Mouse (Mus musculus): ENCODE measurements around the gene Vip. TPM values are rescaled to one million over a fixed set of nuclear protein-coding genes. Genes with fewer than 3 reads are reported as not detected.

Gene Vip
- not detected in 2 replicates for polyA plus RNA-seq (2016; fragmentation: Nextera tagmentation; extraction: Ambion mirVana)

DNA sequence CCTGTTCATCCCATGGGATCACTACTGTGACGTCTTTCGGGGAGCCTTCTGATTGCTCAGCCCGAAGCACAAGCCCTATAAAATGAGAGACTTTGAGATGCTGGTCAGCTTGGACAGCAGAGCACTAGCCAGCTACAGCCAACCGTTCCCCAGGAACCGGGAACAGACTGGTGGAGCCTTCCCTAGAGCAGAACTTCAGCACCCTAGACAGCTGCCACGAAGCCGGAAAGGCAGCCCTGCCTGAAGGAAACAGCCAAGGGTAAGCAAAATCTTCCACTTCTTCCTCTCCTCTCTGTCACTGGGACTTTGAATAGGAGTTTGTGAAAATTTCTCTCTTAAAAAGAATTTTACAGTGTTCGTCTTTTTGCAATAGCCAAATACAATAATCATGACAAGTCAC lies at the start of gene Vip:
TSS of gene Vip (plus strand) at position 107 of the 400 bp plus-strand sequence.
- DNase-seq (ENCODE audit: low spot score): peak; percentile 70
- Histone ChIP-seq H3K4me3 (no peak within 1 kb of the TSS), H3K4me1 (no peaks in the 10 kb centered on the region), H3K9me3 (replicated peaks) (no peaks in the 10 kb centered on the region), H3K27me3 (ENCODE audit: low read depth, poor library complexity, severe bottlenecking) (no peaks in the 10 kb centered on the region), H3K36me3 (no peaks in the 10 kb centered on the region), H3K27ac (no peak within 1 kb of the TSS)
- 32% methylated on average over 8 of the region's 8 CpGs for WGBS

GRCm38 (mm10) chr10:5591061-5591460 lies 48.0 kb upstream of the Vip start:
- no peak overlapping the region for H3K4me3 ChIP-seq
- H3K4me1 ChIP-seq: no peaks in the 10 kb centered on the region
- no peak for DNase-seq (ENCODE audit: low spot score)
- no peaks in the 10 kb centered on the region for H3K9me3 ChIP-seq (replicated peaks)
- 86% methylated on average over 2 of the region's 2 CpGs for WGBS
- no peaks in the 10 kb centered on the region for H3K27me3 ChIP-seq (ENCODE audit: low read depth, poor library complexity, severe bottlenecking)
- no peak overlapping the region for H3K27ac ChIP-seq
- H3K36me3 ChIP-seq: no peaks in the 10 kb centered on the region

- no peaks in the 10 kb centered on the region for H3K36me3 ChIP-seq
- no peaks in the 10 kb centered on the region for H3K9me3 ChIP-seq (replicated peaks)
- H3K4me1 ChIP-seq: no peaks in the 10 kb centered on the region
- H3K27me3 ChIP-seq (ENCODE audit: low read depth, poor library complexity, severe bottlenecking): no peaks in the 10 kb centered on the region
- H3K4me3 ChIP-seq: no peak overlapping the region
- WGBS: 89% methylated on average over 4 of the region's 4 CpGs
- DNase-seq (ENCODE audit: low spot score): no peak
- no peak overlapping the region for H3K27ac ChIP-seq
These were observed 47.0 kb upstream of the Vip start for GRCm38 (mm10) chr10:5591996-5592395.

DNA sequence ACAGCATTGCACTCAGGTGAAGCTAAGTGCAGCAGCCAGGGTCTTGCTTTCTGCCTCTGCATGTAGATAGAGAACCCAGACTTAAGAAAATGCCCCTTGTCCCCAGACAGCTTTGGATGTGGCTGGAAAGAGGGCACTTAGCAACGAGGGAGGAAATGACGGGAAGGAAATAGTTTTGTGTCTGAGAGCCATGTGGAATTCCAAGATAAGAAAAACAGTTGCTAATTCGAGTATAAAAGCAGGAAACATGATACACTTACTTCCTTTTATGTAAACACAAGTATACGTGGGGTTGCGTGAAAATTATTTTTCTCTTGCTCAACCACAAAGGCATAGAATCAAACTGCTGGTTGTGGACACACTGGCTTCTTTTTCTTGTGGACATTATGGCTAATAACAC lies 45.6 kb upstream of the Vip start, which contains the start of gene Myct1:
TSS of gene Myct1 (plus strand) at position 312 of the 400 bp plus-strand sequence.
- no peaks in the 10 kb centered on the region for H3K9me3 ChIP-seq (replicated peaks)
- H3K4me1 ChIP-seq: no peaks in the 10 kb centered on the region
- no peak within 1 kb of the TSS for H3K4me3 ChIP-seq
- no peaks in the 10 kb centered on the region for H3K27me3 ChIP-seq (ENCODE audit: low read depth, poor library complexity, severe bottlenecking)
- no peaks in the 10 kb centered on the region for H3K36me3 ChIP-seq
- WGBS: 57% methylated on average over 5 of the region's 5 CpGs
- H3K27ac ChIP-seq: no peak within 1 kb of the TSS
- DNase-seq (ENCODE audit: low spot score): no peak

DNA sequence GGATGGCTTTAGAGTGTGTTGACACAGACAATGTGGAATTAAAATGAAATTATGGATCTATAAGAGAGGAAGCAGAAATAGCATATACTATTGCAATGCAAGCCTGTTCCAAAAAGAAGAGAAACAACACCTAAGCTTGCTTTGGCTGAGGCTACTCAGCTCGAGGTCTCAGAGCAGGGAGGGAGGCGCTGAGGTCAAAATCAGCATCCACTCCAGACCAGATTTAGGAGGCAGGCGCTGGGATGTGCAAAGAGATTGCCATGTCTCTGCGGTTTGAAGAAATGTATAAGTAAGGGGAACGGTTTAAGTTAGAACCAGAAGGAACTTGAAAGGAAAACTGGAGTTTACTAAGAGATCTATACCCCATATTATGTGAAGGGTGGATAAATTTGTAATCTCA lies 44.6 kb upstream of the Vip start:
- Histone ChIP-seq H3K27ac (no peak overlapping the region), H3K4me3 (no peak overlapping the region), H3K4me1 (no peaks in the 10 kb centered on the region), H3K27me3 (ENCODE audit: low read depth, poor library complexity, severe bottlenecking) (no peaks in the 10 kb centered on the region), H3K9me3 (replicated peaks) (no peaks in the 10 kb centered on the region), H3K36me3 (no peaks in the 10 kb centered on the region)
- 78% methylated on average over 5 of the region's 5 CpGs for WGBS
- DNase-seq (ENCODE audit: low spot score): no peak

DNA sequence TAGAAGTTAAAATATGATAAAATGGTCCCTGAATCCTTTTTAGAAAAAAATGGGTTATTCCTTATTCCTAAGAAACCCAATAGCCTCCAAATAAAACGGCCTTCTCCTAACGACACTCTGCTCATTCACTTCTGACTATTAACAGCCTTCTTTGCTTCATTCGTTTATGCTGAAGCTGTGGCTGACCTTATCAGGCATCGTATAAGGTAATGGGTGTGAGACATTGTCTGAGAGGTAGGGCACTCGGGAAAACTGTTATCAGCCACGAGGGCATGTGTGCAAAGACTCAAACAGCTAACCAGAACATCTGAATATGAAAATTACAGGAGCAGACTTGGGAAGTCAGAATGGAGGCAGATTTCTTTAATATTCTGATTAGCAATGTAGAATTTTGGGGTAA lies 42.5 kb upstream of the Vip start:
- H3K4me1 ChIP-seq: no peaks in the 10 kb centered on the region
- H3K9me3 ChIP-seq (replicated peaks): no peaks in the 10 kb centered on the region
- H3K27me3 ChIP-seq (ENCODE audit: low read depth, poor library complexity, severe bottlenecking): no peaks in the 10 kb centered on the region
- H3K36me3 ChIP-seq: no peaks in the 10 kb centered on the region
- H3K27ac ChIP-seq: no peak overlapping the region
- DNase-seq (ENCODE audit: low spot score): no peak
- no peak overlapping the region for H3K4me3 ChIP-seq
- 61% methylated on average over 6 of the region's 6 CpGs for WGBS

- peak; percentile 53 for DNase-seq (ENCODE audit: low spot score)
- H3K27me3 ChIP-seq (ENCODE audit: low read depth, poor library complexity, severe bottlenecking): no peaks in the 10 kb centered on the region
- no peak overlapping the region for H3K4me3 ChIP-seq
- H3K4me1 ChIP-seq: no peaks in the 10 kb centered on the region
- no peaks in the 10 kb centered on the region for H3K36me3 ChIP-seq
- no peak overlapping the region for H3K27ac ChIP-seq
- H3K9me3 ChIP-seq (replicated peaks): no peaks in the 10 kb centered on the region
- WGBS: 22% methylated on average over 7 of the region's 7 CpGs
These were observed 38.9 kb upstream of the Vip start for GRCm38 (mm10) chr10:5600123-5600522.

- Histone ChIP-seq H3K4me3 (no peak overlapping the region), H3K36me3 (no peaks in the 10 kb centered on the region), H3K27ac (no peak overlapping the region), H3K27me3 (ENCODE audit: low read depth, poor library complexity, severe bottlenecking) (no peaks in the 10 kb centered on the region), H3K4me1 (no peaks in the 10 kb centered on the region), H3K9me3 (replicated peaks) (no peaks in the 10 kb centered on the region)
- 86% methylated on average over 10 of the region's 10 CpGs for WGBS
- DNase-seq (ENCODE audit: low spot score): no peak
These were observed 35.5 kb upstream of the Vip start for GRCm38 (mm10) chr10:5603512-5603911.

GRCm38 (mm10) chr10:5604371-5604770 lies 34.6 kb upstream of the Vip start:
- H3K4me1 ChIP-seq: no peaks in the 10 kb centered on the region
- H3K4me3 ChIP-seq: no peak overlapping the region
- WGBS: 92% methylated on average over 13 of the region's 13 CpGs
- H3K27me3 ChIP-seq (ENCODE audit: low read depth, poor library complexity, severe bottlenecking): no peaks in the 10 kb centered on the region
- no peaks in the 10 kb centered on the region for H3K9me3 ChIP-seq (replicated peaks)
- DNase-seq (ENCODE audit: low spot score): no peak
- H3K27ac ChIP-seq: no peak overlapping the region
- H3K36me3 ChIP-seq: no peaks in the 10 kb centered on the region

- 87% methylated on average over 3 of the region's 3 CpGs for WGBS
- H3K4me3 ChIP-seq: no peak overlapping the region
- DNase-seq (ENCODE audit: low spot score): no peak
- H3K4me1 ChIP-seq: no peaks in the 10 kb centered on the region
- no peaks in the 10 kb centered on the region for H3K9me3 ChIP-seq (replicated peaks)
- no peaks in the 10 kb centered on the region for H3K27me3 ChIP-seq (ENCODE audit: low read depth, poor library complexity, severe bottlenecking)
- H3K27ac ChIP-seq: no peak overlapping the region
- no peaks in the 10 kb centered on the region for H3K36me3 ChIP-seq
These were observed 30.1 kb upstream of the Vip start for GRCm38 (mm10) chr10:5608874-5609273.

DNA sequence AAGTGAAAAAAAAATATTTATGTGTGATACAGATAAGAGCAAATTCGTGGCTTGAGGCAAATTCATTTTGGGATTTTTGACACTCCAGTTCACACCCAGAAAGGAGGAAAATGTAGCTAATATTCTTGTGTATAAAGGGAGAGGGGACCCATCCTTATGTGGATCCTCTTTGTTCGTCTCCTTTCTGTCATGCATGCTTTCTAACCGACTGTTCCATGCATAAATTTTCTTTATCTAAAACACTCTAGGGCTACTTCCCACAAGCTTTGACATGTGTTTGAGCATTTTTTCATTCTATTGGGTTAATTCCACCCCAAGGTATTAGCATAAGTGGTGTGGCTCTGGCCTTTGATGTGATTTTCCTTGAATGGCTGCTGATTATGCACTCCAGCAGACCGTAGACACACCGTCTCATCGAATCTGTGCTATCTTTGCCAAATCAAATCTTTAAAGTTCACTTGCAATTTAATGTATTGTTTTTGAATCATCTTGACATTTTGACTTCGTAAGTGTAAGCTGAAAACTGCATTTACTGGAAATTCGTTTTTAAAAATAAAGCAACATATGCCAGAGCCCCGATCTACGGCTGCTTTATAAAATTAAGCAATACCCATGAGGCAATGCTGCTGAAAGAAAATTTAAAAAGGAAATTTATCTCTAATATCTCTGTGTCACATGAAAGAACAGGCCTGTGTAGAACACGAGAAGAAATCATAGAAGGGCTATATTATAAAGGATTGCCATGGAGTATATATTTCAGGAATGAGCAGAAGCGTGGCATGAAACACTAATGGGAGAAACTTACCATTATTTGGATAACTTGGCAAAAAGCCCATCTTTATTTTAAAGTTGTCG lies 23.6 kb upstream of the Vip start:
- no peaks in the 10 kb centered on the region for H3K36me3 ChIP-seq
- no peaks in the 10 kb centered on the region for H3K4me1 ChIP-seq
- no peak for DNase-seq (ENCODE audit: low spot score)
- no peak overlapping the region for H3K4me3 ChIP-seq
- H3K9me3 ChIP-seq (replicated peaks): no peaks in the 10 kb centered on the region
- H3K27ac ChIP-seq: no peak overlapping the region
- no peaks in the 10 kb centered on the region for H3K27me3 ChIP-seq (ENCODE audit: low read depth, poor library complexity, severe bottlenecking)
- 90% methylated on average over 13 of the region's 13 CpGs for WGBS

GRCm38 (mm10) chr10:5626268-5626667 lies 12.8 kb upstream of the Vip start:
- no peaks in the 10 kb centered on the region for H3K4me1 ChIP-seq
- H3K9me3 ChIP-seq (replicated peaks): no peaks in the 10 kb centered on the region
- no peak for DNase-seq (ENCODE audit: low spot score)
- H3K27me3 ChIP-seq (ENCODE audit: low read depth, poor library complexity, severe bottlenecking): no peaks in the 10 kb centered on the region
- no peaks in the 10 kb centered on the region for H3K36me3 ChIP-seq
- no peak overlapping the region for H3K4me3 ChIP-seq
- 88% methylated on average over 5 of the region's 5 CpGs for WGBS
- no peak overlapping the region for H3K27ac ChIP-seq

- H3K27ac ChIP-seq: no peak overlapping the region
- H3K36me3 ChIP-seq: no peaks in the 10 kb centered on the region
- H3K27me3 ChIP-seq (ENCODE audit: low read depth, poor library complexity, severe bottlenecking): no peaks in the 10 kb centered on the region
- no peak for DNase-seq (ENCODE audit: low spot score)
- H3K4me3 ChIP-seq: no peak overlapping the region
- no peaks in the 10 kb centered on the region for H3K4me1 ChIP-seq
- 82% methylated on average over 4 of the region's 4 CpGs for WGBS
- H3K9me3 ChIP-seq (replicated peaks): no peaks in the 10 kb centered on the region
These were observed 5.3 kb upstream of the Vip start for GRCm38 (mm10) chr10:5633672-5634200.

Measured in limb, embryonic 10.5 days (tissue).